In genomic region chr7:89168606-89169005, GRCm38 (mm10) we compare ENCODE assay signal across 9 mouse cellular contexts.
DNase-seq lines count a peak whose midpoint lies in the region; TF ChIP-seq lines count a peak whose summit lies in the region.
"Had no signal": no experiment of that assay in that cellular context is flagged by ENCODE, and none has a peak within 500 bp of the region (broad histone marks: within the 10 kb centered on the region; RNA-seq: fewer than 3 reads in every experiment).

No protein-coding gene starts in this region.

- TF ChIP-seq CTCF in C2C12 (IDR thresholded peaks at IDR 0.05; ENCODE audit: control insufficient read depth, insufficient read depth, insufficient read length), result peak; percentile 43
- TF ChIP-seq CTCF in gastrocnemius, adult 2 months (IDR thresholded peaks at IDR 0.05), result no peak; the same call in none of the 2 replicates

- H3K27me3 ChIP-seq in C2C12 (ENCODE audit: control insufficient read depth, insufficient read depth, insufficient read length), result no peaks in the 10 kb centered on the region
- H3K27me3 ChIP-seq: limb, embryonic 12.5 days had no signal

- intact Hi-C loops in gastrocnemius, adult 2 months (cut with DNase I), result loop anchor here (2.0 kb wide), 1 partner anchor 250 kb away; no protein-coding TSS in a partner anchor

- no peaks in the 10 kb centered on the region for H3K79me3 ChIP-seq in C2C12 (ENCODE audit: low read depth)

- H3K79me2 ChIP-seq in C2C12 (ENCODE audit: control insufficient read depth, insufficient read depth), result no peaks in the 10 kb centered on the region

- no peak overlapping the region for H3K4me3 ChIP-seq in C2C12 (ENCODE audit: insufficient read depth, poor library complexity, severe bottlenecking)
- no peak overlapping the region for H3K4me3 ChIP-seq in gastrocnemius, adult 2 months
- H3K4me3 ChIP-seq: limb, embryonic 12.5 days had no signal

- DNase-seq in R1 (ENCODE audit: low read depth, low spot score), result peak; percentile 81
- peak; percentile 79 to 84 for DNase-seq in cerebellum, postnatal 25 days
- DNase-seq in gastrocnemius, adult 2 months, result peak; percentile 75
- peak; percentile 75 to 86 for DNase-seq in kidney, postnatal 25 days
- peak; percentile 72 to 82 for DNase-seq in lung, adult 18-20 months
- peak; percentile 86 for DNase-seq in retina, postnatal 1 day
- DNase-seq in urinary bladder, adult 2 months (ENCODE audit: low spot score), result peak; percentile 41

- H3K36me3 ChIP-seq in C2C12 (ENCODE audit: control insufficient read depth, insufficient read depth), result no peaks in the 10 kb centered on the region
- H3K36me3 ChIP-seq: limb, embryonic 12.5 days had no signal

- no peak overlapping the region for H3K27ac ChIP-seq in gastrocnemius, adult 2 months
- H3K27ac ChIP-seq: limb, embryonic 12.5 days had no signal

- no peak overlapping the region for H3ac ChIP-seq in C2C12 (ENCODE audit: control insufficient read depth, insufficient read length, low read depth)

TF ChIP-seq in C2C12, 6 proteins besides CTCF, POLR2A, EP300 and RAD21:
- TF ChIP-seq MAX (IDR thresholded peaks at IDR 0.05) (no peak), MYOG (IDR thresholded peaks at IDR 0.05; ENCODE audit: control insufficient read depth, extremely low read depth, insufficient read length) (no peak), MYOD1 (IDR thresholded peaks at IDR 0.05; ENCODE audit: control insufficient read depth, insufficient read length, low read depth) (no peak), CEBPB (IDR thresholded peaks at IDR 0.05; ENCODE audit: low read depth) (no peak)
TF ChIP-seq in C2C12: peak in this region for 0.
